Mouse (Mus musculus): ENCODE measurements around the gene Acot6. TPM values are rescaled to one million over a fixed set of nuclear protein-coding genes. Genes with fewer than 3 reads are reported as not detected.

Acot6 gene
- total RNA-seq, 2 experiments from 2014 or later: 4.7 to 5.0 TPM

DNA sequence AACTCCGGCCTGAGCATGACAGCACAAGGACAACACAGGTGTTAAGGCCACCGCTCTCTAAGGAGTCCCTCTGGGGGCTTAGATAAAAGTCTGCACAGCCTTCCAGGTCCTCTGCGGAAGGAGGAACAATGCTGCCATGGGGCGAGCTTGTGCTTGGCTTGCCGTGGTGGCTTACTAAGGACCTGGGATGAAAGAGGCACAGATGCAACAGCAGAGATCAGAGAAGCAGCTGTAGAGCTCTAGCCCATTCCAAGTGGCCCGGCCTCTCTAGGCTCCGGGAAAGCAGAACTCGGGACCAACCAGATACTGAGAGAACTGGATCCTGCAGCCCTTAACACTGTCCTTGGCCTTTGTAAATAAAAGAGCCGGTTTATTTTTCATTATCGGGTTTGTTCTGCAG lies 51.5 kb downstream of the Acot6 start:
- no peak for DNase-seq (ENCODE audit: low spot score in 2 of 2)

DNA sequence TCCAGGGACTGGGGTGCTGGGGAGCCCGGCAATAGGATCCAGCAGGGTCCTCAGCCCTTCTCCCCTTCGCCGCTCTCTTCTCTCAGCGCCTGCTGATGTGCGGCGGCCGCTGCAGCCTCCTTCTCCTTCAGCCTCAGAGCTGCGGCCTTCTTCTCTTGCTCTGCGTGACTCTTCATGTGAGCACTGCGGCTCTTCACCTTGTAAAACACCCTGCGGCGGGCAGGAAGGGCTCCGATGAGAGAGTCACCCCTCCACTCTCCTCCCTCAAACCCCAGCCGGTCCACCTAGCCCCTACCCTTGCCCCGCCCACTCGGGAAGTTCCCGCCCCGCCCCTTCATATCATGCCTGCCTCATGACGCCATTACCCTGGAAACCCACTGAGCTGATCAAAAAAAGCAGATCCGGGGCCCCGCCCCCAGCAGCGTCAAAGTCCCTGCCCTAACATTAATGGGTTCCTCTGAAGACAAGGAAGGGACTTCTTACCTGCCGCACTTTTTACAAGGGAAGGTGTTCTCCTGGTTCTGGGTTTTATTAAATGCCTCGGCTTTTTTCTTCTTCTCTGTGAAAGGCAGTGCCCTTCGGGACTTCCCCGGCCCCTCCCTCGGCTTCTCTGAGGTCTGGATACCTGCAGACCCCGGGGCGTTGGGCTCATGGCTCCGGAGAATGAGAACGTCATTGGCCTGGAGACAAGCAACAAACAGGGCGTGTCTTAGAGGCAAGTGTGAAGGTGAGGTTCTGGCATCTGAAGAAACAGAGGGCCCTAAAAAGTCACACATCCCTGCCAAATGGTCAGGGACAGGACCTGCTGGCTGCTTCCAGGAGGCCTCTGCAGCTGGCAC lies 52.1 kb downstream of the Acot6 start:
- no peak for DNase-seq (ENCODE audit: low spot score in 2 of 2)

DNA sequence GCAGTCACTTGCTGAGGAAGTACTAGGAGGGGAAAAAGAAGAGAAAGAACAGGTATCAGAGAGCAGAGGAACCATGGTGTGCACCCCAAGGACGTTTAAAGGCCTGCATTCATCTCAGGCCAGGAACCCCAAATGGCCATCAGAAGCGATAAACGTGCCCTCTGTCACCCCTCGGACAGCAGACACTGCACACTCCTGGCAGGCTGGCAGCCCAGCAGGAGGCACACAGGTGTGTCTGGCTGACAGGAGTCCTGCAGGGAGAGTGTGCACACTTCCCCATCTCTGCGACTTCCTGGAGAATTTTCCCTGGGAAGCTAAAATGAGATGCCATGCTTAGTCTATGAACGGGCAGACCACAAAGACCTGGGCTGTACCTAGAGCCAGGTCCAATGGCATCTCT lies 53.0 kb downstream of the Acot6 start:
- DNase-seq (ENCODE audit: low spot score in 2 of 2): no peak

DNA sequence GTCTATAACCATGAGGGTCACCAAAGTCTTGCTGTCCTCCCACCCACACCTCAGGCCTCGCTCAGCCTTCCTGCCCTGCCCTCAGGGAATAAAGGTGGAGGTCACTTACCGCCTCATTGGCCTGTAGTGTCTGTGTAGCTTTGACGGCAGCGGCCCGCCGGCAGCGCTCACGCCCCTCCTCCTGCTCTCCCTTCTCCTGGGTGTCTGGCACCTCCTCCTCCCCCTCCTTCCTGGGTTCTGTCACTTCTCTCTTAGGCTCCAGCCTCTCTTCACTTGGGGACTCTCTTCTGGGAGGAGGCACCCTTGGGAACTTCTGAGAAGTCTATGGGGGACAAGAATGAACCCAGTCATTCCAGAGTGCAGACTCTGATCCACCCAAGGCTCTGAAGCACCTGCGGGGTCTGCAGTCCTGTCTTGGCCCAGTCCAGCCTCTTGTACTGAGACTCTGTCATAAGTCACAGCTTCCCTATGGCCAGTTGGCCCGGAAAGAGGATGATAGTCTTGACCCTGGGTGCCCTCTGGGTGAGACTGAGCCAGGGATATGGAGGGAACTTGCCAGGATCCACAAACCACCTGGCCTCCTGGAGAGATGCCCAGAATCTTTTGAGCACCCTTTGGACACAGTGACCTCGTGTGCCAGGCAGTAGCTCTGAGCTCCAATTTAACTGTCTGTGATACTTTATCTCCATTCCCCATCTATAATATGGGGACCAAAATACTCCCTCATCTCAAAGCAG lies 54.5 kb downstream of the Acot6 start:
- peak in 1 of 2 experiments; percentile 42 for DNase-seq (ENCODE audit: low spot score in 2 of 2)

DNA sequence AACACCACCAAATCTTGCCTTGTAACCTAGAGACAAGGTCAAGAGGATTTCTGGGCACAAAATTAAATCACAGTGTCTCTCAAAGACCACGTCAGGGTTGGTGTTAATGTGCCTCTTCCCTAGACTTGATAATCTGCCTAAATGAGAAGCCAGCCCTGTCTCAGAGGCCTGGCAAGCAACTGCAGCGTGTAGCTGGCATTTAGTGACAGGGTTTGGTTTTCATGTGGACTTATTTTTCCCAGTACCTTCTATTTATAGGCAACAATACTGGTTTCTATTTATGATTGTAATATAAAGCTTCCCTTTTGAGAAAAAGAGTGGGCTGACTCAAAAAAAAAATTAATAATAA lies 55.0 kb downstream of the Acot6 start:
- no peak for DNase-seq (ENCODE audit: low spot score in 2 of 2)

DNA sequence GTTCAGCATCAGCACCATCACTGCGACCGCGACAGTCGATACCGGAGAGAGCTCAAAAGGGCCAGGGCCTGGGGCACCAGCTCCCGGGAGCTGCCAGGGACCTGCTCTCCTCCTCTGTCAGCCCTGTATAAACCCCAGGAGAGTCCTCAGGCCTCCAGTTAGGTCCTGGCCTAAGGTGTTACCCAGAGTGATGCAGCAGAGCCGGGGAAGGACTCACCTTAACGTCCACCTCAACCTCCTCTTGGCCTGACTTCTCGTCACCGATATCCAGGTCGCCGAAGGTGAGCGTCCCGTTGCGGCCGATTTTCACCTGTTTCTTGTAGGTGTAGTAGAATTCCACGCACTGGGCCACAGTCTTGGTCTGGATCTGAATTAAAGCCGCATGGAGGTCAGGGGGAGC lies 55.8 kb downstream of the Acot6 start:
- no peak for DNase-seq (ENCODE audit: low spot score in 2 of 2)

DNA sequence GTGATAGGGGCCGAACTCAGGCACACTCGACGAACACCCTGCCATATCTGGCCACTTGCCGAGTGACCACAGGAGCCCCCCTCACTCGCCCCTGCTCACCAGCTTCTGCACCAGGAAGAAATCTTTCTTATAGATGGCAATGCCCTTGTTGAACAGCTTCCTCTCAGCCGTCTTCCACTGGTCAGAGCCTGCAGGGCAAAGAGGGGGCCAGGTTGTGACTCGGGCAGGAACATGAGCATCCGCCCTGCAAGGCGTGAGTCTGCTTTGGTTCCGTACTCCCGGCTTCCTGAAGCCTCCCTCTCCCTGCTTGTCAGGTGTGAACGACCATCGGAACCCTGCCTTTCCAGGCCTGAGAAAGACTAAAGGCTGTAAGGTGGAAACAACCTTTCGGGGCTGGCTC lies 57.7 kb downstream of the Acot6 start:
- no peak for DNase-seq (ENCODE audit: low spot score in 2 of 2)

DNA sequence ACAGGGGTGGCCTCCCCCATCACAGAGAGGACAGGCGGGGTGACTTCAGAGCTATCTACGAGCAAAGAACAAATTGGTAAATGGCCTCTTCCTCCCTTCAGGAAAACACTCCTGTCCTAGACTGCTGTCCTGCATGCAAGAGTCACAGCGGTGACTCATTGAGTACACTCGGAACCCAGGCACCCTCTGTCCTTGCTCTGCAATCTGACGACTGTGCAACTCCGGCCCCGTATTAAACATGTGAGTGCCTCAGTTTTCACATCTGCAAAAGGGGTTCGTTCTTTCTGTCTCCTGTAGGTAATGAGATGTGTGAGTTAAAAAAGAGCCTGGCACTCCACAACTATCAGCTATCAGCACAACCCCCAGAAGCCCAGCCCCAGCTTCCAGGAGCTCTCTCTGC lies 60.0 kb downstream of the Acot6 start:
- DNase-seq (ENCODE audit: low spot score in 2 of 2): no peak

Other genes starting within 250 kb of the Acot6 start
- 10 to 100 TPM; 31.6 to 32.1 TPM for gene Numb, start 178.7 kb upstream of the Acot6 start, total RNA-seq (2021)
- 10 to 100 TPM; 14.0 to 15.8 TPM for gene Riox1, start 150.0 kb upstream of the Acot6 start, total RNA-seq (2021)
- gene Heatr4, start 115.8 kb upstream of the Acot6 start, total RNA-seq (2021): under 1 TPM in 1 of 2 experiments, not detected in 1; 0.12 TPM
- gene Acot2, start 112.8 kb upstream of the Acot6 start, total RNA-seq (2021): 10 to 100 TPM; 15.0 to 15.3 TPM
- gene Acot1, start 91.2 kb upstream of the Acot6 start, total RNA-seq (2021): 10 to 100 TPM; 20.7 to 23.9 TPM
- gene Acot4, start 62.3 kb upstream of the Acot6 start, total RNA-seq (2021): 1 to 10 TPM; 2.2 to 4.4 TPM
- gene Gm49366, start 61.7 kb upstream of the Acot6 start, total RNA-seq (2021): not detected
- 1 to 10 TPM; 1.2 to 1.8 TPM for gene Acot3, start 48.5 kb upstream of the Acot6 start, total RNA-seq (2021)
- gene Acot5, start 31.3 kb upstream of the Acot6 start, total RNA-seq (2021): 1 to 10 TPM; 6.2 to 6.5 TPM
- 100 to 1,000 TPM in 1 of 2 experiments, 10 to 100 TPM in 1; 94.3 to 102 TPM for gene Dnal1, start 13.7 kb downstream of the Acot6 start, total RNA-seq (2021)
- gene Pnma1, start 47.8 kb downstream of the Acot6 start, total RNA-seq (2021): 1 to 10 TPM; 3.3 to 4.5 TPM
- gene Elmsan1, start 118.2 kb downstream of the Acot6 start, total RNA-seq (2021): 10 to 100 TPM; 17.0 to 18.1 TPM
- gene Ptgr2, start 184.6 kb downstream of the Acot6 start, total RNA-seq (2021): 10 to 100 TPM; 38.9 to 39.4 TPM
- 10 to 100 TPM; 35.9 to 39.0 TPM for gene Zfp410, start 216.2 kb downstream of the Acot6 start, total RNA-seq (2021)

Data from layer of hippocampus, postnatal 14 days (tissue).